Mouse (Mus musculus) telencephalon, adult 2 months (tissue): ENCODE data around the gene Dnajc6.

Experiments
- DNase-seq: peaks from one replicate; pipeline ENCODE4 v3.0.0-alpha.2; 2011; ENCODE audit warnings: low read depth, low spot score

Gene Dnajc6

DNA sequence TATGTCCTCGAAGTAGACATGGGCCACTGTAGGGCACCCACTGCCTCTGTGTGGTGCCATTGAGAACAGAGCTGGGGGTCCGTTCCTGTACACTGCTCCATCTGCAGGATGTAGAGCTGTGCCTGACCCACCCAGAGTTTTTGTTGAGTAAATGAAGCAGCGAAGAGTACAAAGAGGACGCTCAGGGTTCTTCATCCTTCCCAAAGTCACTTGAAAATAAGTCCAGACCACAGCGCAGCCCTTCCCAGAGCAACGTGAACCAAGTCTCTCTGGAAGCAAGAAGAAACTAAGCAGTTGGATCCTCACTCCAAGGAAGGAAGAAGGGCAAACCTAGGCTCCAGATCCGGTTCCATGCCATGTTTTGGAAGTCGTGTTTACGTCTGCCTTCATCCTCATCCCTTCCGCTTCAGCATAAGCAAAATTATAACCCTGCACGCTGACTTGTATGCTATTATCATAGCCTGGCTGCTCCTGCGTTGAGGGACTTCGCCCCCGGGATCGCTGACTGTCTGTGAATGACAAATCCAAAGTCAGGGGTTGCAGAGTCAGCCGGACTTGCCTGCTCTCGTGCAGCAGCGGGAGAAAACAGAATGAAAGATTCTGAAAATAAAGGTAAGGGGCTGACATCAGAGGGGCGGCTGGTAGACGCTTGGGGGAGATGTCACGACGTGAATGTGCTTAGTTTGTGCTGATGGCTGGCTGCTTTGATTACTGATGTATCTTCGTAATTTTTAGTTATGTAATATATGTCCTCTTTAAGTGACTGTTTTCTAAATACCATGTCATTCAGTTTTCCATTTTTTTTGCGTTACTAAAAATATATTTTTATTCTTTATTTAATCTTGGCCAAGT, 11.3 kb downstream of the Dnajc6 start:
- DNase-seq, result peak; percentile 87

DNA sequence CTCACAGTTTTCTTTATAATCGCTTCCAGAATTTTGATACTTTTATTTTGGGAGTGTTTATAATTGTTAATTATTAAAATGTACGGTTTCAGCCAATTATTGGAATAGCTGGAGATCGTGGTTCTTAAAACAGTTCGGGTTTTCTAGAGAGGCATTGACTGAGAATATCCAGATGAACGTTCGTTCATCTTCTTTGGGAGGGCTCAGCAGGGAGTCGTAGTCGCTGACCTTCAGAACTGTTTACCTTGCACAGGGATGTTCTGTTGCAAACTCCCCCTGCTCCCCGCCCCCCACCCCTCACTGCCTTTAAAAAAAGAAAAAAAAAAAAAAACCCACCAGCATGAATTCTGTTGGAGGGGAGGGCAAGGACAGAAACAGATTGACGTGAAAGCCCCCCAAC, 12.0 kb downstream of the Dnajc6 start:
- DNase-seq, result no peak

DNA sequence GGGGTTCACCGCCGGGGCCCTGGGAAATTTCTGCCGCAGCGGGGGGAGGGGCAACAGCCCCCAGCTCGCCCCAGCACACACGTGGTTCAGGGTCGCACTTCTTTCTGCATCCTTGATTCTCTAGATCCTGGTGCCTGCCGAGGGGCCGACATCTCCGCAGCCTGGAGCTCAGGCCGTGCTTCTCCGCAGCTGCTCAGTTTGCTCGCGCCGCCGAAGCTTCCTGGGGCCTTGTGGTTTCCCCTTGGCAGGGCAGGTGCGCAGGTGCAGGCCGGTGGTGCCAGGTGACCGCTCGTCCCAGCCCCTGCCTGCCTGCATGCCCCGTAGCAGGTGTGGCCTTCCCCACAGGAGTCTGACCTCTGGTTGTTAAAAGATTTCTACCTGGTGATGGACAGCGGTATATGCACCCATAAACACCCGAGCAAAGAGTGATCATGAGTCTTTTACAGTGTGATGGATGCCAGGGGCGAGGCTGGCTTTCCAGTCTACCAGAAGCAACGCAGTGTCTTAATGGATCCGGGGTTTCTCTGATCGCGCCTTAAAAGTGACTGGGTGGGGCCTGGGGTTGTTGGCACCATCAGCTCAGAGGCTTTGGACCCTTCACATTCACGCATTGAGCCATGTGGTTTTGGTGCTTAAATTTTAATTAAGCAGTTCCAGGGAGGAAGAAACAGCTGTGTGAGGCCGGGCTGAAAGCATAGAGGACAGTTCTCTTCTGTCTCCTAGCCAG, 12.6 kb downstream of the Dnajc6 start:
- no peak for DNase-seq

DNA sequence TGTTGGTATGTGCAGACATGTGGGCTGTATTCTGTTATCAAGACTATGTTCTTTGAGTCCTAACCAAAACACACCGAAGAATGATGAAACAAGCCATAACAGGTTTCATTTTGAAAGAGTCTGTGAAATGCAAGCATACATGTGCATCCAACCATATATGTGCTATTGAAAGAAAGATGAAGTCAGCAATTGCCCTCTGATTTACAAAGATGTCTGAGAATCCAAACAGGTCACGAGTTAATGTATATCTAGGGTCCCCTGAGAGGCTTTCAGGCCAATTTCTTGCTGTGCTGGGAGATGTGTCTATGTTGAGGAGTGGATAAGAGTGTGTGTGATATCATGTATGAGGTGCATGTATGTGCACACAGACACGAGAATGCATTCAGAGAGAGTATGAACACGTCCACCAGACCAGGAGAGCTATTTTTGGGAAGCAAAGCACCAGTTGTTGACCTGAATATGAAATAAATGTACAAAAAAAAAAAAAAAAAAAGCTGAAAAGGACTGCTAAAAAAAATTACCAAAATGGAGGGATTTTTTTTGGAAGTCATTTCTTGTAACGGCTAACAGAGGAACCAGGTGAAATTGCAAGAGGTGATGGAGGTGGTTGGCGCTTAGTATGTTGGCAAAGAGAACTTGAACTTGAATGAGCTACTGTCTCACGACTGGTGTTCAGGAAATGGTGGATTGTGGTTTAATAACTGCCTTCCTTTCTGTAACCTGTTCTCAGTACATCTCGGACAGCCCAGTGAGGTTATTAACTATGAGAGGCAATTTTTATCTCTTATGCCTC, 13.9 kb downstream of the Dnajc6 start:
- no peak for DNase-seq

DNA sequence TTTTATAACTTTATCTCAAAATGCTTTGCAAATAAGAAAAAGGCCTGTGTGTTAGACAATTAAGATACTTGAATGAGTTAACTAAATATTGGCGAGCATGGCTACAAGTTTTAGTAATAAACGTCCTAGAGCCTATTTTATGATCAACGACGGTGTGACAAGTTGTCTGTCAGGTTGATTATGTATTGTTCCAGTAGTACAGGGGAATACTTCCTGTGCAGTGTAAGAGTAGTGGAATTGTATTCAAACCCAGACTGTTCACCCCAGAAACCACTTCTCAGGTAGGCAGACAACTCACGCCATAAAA, 14.4 kb downstream of the Dnajc6 start:
- DNase-seq, result no peak

DNA sequence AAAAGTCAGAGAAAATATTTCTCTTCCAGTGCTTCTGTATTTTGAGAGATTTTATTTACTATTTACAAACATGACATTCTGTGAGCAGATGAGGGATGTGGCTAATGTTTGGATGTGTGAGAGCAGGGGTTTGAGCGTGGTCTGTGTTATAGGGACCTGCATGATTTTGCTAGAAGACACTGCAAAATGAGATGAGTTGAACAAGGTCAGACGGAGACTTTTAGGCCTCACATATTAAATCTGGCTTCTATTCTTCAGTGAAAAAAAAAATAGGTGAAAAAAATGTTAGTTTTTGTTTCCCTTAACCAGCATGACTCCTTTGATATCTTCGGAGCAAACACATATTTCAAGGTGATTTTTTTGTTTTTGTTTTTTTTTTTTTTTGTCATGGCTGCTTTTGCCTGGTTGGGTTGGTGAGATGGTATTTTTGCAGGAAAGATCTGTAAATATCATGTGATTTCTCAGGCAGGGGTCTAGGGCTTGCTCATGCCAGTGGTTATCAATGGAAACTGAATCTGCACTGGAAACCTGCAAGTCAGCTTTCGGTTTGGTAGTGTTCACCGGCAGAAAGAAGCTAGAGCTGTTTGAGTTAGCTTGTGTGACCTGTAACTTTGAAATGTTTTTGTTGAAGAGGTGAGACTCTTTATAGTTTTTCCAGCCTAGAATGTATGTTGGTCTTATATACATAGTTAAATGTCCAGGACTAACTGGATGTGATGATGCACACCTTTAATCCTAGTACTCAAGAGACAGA, 15.5 kb downstream of the Dnajc6 start:
- DNase-seq, result no peak

DNA sequence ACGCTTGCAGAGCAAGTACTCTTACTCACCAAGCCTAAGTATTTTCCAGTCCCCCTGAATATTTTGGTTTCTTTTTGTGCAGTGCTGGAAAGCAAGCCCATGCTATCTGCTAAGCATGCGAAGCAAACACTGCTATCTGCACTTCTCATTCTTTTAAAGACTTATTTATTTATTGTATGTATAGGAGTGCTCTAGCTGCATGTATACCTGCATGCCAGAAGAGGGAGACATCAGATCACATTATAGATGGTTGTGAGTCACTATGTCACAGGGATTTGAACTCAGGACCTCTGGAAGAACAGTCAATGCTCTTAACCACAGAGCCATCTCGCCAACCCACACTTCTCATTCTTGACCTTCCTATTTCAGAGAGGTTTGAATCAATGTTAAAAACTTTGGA, 16.8 kb downstream of the Dnajc6 start:
- DNase-seq, result no peak

DNA sequence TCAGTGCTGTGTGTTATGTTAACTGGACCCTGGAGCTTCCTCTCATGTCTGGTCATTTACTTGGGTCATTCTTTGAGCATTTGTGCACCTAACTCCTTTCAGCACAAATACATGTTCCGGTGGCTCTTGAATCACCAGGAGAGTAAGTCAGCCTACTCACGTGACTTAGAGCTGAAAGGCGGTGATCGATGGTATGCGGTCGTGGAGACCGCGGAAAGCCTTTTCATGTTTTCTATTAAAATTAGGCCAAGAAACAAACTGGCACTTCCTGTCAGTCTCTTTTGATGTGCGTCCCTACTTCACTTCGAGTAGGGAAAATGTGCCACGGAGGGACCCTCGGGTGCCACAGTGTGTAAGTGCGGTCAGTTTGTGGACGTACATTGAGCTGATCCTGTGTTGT, 19.4 kb downstream of the Dnajc6 start:
- DNase-seq, result no peak

DNA sequence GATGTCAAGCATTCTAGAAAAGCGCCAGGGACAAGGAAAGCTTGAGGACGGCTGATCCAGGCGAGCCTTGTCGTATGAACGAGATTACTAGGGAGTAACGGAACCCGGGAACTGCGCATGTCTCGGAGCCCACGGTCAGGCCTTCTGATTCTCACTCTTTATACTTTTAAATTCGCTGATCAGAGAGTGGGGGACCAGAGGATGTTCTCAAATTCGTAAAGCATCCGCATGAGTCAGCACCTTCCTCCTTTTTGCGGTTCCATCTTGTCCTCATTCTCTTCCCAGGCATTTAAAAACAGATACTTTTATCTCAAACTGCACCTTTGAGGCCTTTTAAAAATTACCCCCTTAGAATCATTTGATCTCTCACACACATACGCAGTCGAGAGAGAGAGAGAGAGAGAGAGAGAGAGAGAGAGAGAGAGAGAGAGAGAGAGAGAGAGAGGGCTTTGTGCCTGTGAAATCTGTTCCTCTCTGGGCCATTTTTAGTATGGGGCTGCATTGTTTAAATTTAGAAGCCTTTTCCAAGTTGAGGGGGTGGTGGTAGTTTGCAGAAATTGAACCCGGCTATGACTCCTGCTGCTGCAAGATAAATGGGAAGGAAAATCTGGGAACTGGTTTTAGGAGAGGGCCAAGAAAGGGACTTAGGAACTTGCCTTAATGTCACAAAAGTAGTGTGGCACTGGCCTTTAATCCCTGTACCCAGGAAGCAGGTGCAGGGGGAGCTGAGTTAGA, 20.2 kb downstream of the Dnajc6 start:
- DNase-seq, result peak; percentile 74

DNA sequence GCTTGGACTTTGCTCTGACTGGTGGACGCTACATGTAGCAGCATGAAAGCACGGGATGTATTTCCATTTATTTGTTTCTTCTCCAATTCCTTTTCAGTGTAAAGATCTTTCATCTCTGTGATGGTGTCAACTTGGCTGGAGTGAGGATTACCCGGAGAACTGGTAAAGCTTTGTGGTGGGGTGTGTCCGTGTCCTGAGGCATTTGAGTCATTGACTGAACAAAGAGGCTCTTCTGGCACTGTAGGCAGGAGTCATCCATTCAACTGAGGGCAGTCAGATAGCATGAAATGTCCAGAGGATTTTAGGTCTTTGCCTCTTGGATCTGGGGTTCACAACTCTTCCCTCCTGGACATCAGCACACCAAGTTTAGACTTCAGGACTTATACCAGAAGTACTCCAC, 35.5 kb downstream of the Dnajc6 start:
- no peak for DNase-seq

DNA sequence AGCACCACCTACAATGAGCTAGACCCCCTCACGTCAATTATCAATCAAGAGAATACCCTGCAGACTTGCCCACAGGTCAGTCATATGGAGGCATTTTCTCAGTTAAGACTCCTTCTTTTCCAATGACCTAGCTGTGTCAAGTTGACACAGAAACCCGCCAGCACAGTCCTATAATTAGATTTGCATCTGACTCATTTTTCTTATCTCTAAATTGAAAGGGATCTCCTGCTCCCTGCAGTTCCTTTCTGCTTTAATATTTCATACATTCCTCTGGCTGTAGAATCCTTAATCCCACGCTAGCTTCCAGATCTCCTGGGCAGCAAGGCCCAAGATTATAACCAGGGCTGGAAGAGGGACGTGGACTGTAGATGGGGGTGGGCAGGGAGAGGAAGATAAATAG, 44.1 kb downstream of the Dnajc6 start:
- DNase-seq, result no peak

DNA sequence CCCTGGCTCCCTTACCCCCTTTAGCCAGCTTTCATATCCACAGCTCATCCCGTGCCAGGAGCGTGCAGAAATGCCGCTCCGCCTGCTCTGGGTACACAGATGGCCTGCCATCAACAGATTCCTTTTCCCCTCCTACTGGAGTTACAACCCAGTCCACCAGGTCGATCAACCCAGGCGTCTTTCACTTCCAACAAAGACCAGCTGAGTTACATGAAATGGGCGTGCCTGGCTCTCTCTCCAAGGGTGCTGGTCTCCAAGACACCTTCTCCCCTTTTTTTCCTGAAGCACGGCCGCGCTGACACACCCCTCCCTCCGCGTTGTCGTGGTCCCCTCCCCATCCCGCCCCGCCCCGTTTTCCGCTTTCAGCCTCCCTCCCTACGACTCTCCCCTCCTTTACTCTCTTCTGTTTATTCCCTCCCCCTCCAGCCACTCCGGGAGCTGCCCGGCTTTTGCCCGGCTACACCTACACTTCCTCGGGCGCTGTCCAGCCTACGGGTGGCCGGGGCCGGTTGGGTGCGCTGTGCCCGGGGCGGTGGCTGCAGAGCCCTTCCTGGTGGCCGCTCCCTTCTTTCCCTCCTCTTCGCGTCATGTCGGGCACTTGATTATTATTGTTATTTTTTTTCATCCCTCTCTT, 53.6 kb downstream of the Dnajc6 start:
- no peak for DNase-seq

DNA sequence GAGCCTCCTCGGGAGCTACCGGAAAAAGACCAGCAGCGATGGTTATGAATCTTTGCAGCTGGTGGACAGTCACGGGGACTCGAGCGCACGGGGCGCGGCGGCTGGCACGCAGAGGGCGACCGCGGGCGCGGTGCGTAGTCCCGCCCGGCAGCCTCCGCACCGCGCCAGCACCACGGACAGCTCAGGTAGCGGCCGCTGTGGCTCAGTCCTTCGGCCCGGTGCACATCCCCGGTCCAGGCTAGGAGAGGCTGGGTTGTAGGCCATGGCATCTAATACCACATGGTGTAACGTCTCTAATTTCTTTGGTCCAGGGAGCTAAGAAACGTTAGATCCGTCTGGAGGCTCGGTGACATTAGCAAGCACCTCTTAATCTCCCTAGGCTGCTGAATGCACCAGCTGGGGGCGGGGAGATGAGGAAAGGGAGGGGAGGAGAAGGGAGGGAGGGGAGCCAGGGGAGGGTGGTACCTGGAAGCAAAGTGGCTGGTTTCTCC, 54.3 kb downstream of the Dnajc6 start:
- no peak for DNase-seq

DNA sequence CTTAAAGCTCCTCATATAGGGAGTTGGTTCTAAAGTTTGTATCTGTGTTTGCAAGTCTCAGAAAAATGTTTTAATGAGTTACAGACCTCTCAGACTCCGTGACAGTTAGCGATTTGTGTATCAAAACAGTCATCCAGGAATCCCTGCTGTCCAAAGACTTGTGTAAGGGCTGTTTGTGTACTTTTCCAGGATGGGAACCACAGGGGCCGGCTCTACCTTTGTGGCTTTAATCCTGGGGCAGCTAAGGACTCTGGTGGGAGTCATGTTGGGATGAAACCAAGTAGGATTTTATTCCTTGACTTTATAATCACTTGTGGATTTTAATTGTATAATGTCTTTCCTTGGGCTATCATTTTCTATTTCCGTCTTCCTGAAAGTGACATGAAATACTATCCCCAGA, 55.0 kb downstream of the Dnajc6 start:
- no peak for DNase-seq

DNA sequence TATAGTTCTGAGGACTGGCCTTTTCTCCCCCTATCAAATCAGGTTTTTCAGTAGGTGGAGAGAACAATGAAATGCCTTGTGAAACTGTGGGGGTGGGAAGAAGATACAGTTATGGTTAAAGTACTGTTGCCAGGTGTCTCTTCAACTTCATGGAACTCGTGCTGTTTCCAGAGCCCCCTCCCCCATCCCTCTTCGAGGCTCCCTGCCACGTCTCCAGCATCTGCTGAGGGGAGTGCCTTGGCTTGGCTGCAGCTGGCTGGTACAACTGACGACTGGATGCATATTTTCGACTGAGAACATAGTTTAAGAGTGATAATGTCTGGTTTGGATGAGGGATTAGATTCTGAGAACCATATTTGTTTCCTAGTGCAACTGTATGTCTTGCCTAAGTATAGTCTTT, 55.9 kb downstream of the Dnajc6 start:
- DNase-seq, result no peak

DNA sequence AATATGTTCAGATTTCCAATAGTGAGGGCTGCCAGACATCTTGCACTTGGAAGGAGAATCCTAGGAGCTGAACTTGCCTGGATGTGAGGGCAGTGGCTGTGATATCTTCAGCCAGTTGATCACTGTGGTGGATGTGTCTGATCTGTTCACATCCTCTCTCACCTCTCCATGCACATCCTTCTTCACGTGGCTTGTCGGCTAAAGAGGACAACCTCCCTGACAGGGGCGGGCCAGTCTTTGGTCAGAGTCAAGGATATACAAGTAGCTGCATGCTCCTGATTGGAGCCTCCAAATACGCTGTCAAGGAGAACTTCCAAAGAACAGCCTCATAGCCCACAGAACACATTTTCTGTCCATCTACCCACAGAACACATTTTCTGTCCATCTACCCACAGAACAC, 58.6 kb downstream of the Dnajc6 start:
- DNase-seq, result no peak

DNA sequence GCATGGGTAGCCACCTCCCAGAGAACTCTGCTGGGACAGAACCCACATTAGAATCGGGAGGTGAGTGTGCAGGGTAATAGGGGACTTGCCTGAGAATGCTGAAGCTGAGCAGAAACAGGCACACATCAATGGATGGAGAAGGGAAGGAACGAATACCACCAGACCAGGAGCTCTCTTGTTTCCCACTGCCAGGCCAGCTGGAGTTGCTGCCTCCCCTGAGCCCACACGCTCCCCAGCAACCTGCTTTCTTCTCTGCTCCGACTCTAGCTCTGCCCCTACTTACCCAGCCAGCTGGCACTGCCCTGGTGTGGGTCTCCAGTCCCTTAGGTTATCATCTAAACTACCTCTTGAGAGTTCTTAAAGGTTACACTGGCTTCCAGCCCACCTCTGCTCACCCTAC, 63.7 kb downstream of the Dnajc6 start:
- DNase-seq, result no peak

DNA sequence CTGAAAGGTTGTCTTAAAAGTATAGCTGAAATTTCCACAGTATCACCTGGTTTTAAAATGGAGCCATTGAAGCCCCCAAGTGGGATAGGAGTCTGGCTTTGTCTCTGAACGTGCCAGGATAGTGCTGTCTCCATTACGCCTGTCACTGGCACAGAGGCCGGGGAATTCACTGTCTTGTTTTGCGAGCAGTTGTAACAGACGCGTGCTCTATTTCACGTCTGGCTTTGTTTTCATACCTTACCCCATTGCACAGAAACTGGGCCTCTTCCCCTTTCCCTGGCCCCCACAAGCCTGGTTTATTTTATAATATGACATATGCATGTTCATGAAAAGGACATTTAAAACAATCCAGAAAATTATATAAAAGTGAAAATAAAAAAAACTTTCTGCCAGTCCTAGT, 66.4 kb downstream of the Dnajc6 start:
- DNase-seq, result no peak

DNA sequence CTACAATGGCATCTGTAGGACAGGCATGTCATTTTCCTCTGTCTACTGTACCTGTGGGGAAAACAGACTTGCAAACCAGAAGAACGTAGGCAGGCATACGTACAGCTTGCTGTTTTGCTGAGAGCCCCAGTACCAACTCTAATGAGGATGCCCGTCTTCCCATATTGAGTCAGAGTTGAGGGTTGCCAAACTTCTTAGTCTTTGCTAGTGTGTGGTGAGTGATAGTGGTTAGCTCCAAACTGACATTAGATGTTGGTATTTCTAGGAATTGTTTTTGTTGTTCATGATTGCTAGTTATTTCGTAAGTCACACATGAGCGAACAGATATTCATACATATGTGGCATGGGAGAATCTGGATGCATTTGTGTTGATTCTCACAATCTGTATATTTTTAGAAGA, 67.2 kb downstream of the Dnajc6 start:
- DNase-seq, result no peak

DNA sequence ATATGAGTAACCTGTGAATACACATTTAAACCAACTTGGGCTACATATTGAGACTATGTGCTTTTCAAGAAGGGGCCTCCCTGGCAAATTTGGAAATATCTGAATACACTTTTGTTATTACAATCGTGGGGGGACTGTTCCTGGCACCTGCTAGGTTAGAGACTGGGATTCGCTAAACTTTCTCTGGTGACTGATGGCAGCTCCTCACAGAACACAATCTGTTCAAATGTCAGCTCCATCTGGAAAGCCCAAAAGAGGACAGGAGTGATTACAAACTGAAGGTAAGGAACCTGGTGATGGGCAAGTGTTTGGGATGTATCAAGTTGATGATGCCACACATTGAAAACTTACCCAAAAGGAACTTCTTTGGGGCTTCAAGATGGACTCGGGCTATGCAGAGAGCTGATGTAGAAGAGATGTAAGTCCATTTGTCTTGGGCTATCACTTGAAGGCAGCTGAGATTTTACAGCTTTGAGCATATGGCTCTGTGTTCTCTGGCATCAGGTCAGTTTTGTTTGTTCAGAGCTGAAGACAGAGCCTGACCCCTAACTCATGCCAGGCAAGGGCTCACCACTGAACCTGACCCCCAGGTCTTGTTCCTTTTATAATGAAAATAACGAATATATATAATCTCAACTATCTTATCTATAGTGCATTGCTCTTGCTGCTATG, 68.4 kb downstream of the Dnajc6 start:
- DNase-seq, result no peak
